Mouse (Mus musculus) intestine, embryonic 15.5 days (tissue): ENCODE measurements around the gene Sdk1. TPM values are rescaled to one million over a fixed set of nuclear protein-coding genes. Genes with fewer than 3 reads are reported as not detected.
A peak's percentile ranks its signal among the peaks of the same experiment; 100 is the strongest.

Experiments used
- ATAC-seq: fragments of 200-750 bp; cut with Nextera tagmentation; 2 replicates; pipeline ENCODE4 v1.8.0; 2017; ENCODE audit warnings: moderate TSS enrichment, moderate library complexity
- H3K27ac ChIP-seq: fragments of 300-500 bp; sonication (generic); 2 replicates; pipeline ENCODE4 v1.5.1; 2015; ENCODE audit warnings: mild to moderate bottlenecking, inconsistent platforms
- H3K27me3 ChIP-seq: fragments of 300-500 bp; sonication (generic); replicated peaks from 2 replicates; pipeline ENCODE4 v1.6.1; 2015; ENCODE audit warnings: inconsistent platforms
- H3K36me3 ChIP-seq: fragments of 300-500 bp; sonication (generic); 2 replicates; pipeline ENCODE4 v1.6.1; 2015; ENCODE audit warnings: inconsistent platforms
- H3K4me1 ChIP-seq: fragments of 300-500 bp; sonication (generic); replicated peaks from 2 replicates; pipeline ENCODE4 v1.6.1; 2015; ENCODE audit warnings: inconsistent platforms
- H3K4me2 ChIP-seq: fragments of 300-500 bp; sonication (generic); replicated peaks from 2 replicates; pipeline ENCODE4 v1.6.1; 2015; ENCODE audit warnings: mild to moderate bottlenecking, inconsistent platforms
- H3K4me3 ChIP-seq: fragments of 300-500 bp; sonication (generic); replicated peaks from 2 replicates; pipeline ENCODE4 v1.5.1; 2015; ENCODE audit warnings: inconsistent platforms
- H3K9ac ChIP-seq: fragments of 300-500 bp; sonication (generic); 2 replicates; pipeline ENCODE4 v1.6.1; 2015; ENCODE audit warnings: inconsistent platforms
- H3K9me3 ChIP-seq: fragments of 300-500 bp; sonication (generic); 2 replicates; pipeline ENCODE4 v1.6.1; 2016; ENCODE audit warnings: inconsistent platforms
- WGBS: fragments of 180-500 bp; shearing (Covaris S2); methylation state at CpG from one replicate; pipeline ENCODE4 v1.1.7; 2015; 5-methylcytosine and 5-hydroxymethylcytosine counted together
- polyA plus RNA-seq: library from polyadenylated mRNA; unstranded; fragments of >200 nt; fragmentation: Nextera tagmentation; extraction: Ambion mirVana; gene quantifications from 2 replicates; pipeline ENCODE4 v1.2.1, GENCODE M21; 2015

Gene Sdk1
- polyA plus RNA-seq, 1 experiment from 2014 or later, result 2.5 TPM

GRCm38 (mm10) chr5:142139978-142140377 is 898.7 kb downstream of the Sdk1 start:
- no peak overlapping the region for H3K27ac ChIP-seq
- H3K4me3 ChIP-seq, result no peak overlapping the region
- no peaks in the 10 kb centered on the region for H3K36me3 ChIP-seq
- H3K4me2 ChIP-seq, result no peak overlapping the region
- no peaks in the 10 kb centered on the region for H3K9me3 ChIP-seq
- ATAC-seq, result no peak
- H3K9ac ChIP-seq, result no peak overlapping the region
- WGBS, result 45% methylated on average over 7 of the region's 7 CpGs
- no peaks in the 10 kb centered on the region for H3K4me1 ChIP-seq
- H3K27me3 ChIP-seq, result no peaks in the 10 kb centered on the region

GRCm38 (mm10) chr5:142149594-142149993 is 908.3 kb downstream of the Sdk1 start:
- WGBS, result 87% methylated on average over 8 of the region's 8 CpGs
- ATAC-seq, result no peak
- Histone ChIP-seq H3K27ac (no peak overlapping the region), H3K9me3 (no peaks in the 10 kb centered on the region), H3K36me3 (no peaks in the 10 kb centered on the region), H3K4me3 (no peak overlapping the region), H3K4me2 (no peak overlapping the region), H3K9ac (no peak overlapping the region), H3K4me1 (no peaks in the 10 kb centered on the region), H3K27me3 (no peaks in the 10 kb centered on the region)

GRCm38 (mm10) chr5:142150756-142151155 is 909.5 kb downstream of the Sdk1 start:
- no peak overlapping the region for H3K4me2 ChIP-seq
- H3K9me3 ChIP-seq, result no peaks in the 10 kb centered on the region
- H3K36me3 ChIP-seq, result no peaks in the 10 kb centered on the region
- ATAC-seq, result no peak
- WGBS, result 93% methylated on average over 4 of the region's 4 CpGs
- no peak overlapping the region for H3K4me3 ChIP-seq
- H3K4me1 ChIP-seq, result no peaks in the 10 kb centered on the region
- no peak overlapping the region for H3K9ac ChIP-seq
- H3K27ac ChIP-seq, result no peak overlapping the region
- H3K27me3 ChIP-seq, result no peaks in the 10 kb centered on the region

GRCm38 (mm10) chr5:142156868-142157852 is 915.9 kb downstream of the Sdk1 start:
- Histone ChIP-seq H3K4me2 (no peak overlapping the region), H3K27me3 (no peaks in the 10 kb centered on the region), H3K27ac (no peak overlapping the region), H3K4me1 (no peaks in the 10 kb centered on the region), H3K36me3 (no peaks in the 10 kb centered on the region), H3K9ac (no peak overlapping the region), H3K9me3 (no peaks in the 10 kb centered on the region), H3K4me3 (no peak overlapping the region)
- no peak for ATAC-seq
- WGBS, result 84% methylated on average over 17 of the region's 17 CpGs

- Histone ChIP-seq H3K4me2 (no peak overlapping the region), H3K27ac (no peak overlapping the region), H3K36me3 (no peaks in the 10 kb centered on the region), H3K4me3 (no peak overlapping the region), H3K9me3 (no peaks in the 10 kb centered on the region), H3K27me3 (no peaks in the 10 kb centered on the region), H3K9ac (no peak overlapping the region), H3K4me1 (no peaks in the 10 kb centered on the region)
- 90% methylated on average over 4 of the region's 4 CpGs for WGBS
- ATAC-seq, result no peak
These were observed 922.2 kb downstream of the Sdk1 start for GRCm38 (mm10) chr5:142163483-142163882.

- Histone ChIP-seq H3K4me1 (no peaks in the 10 kb centered on the region), H3K36me3 (0 out of 2 replicates have a peak, but pooled peaks cover 4% of the 10 kb centered on the region), H3K27ac (no peak overlapping the region), H3K9me3 (no peaks in the 10 kb centered on the region), H3K4me3 (no peak overlapping the region), H3K9ac (no peak overlapping the region), H3K4me2 (no peak overlapping the region), H3K27me3 (no peaks in the 10 kb centered on the region)
- no peak for ATAC-seq
- 87% methylated on average over 4 of the region's 4 CpGs for WGBS
These were observed 932.3 kb downstream of the Sdk1 start for GRCm38 (mm10) chr5:142173636-142174035.

- peaks cover 6% of the 10 kb centered on the region; the same call in 1 of the 2 replicates for H3K4me1 ChIP-seq
- H3K4me2 ChIP-seq, result no peak overlapping the region
- H3K27ac ChIP-seq, result no peak overlapping the region
- H3K4me3 ChIP-seq, result no peak overlapping the region
- no peaks in the 10 kb centered on the region for H3K27me3 ChIP-seq
- no peak overlapping the region for H3K9ac ChIP-seq
- no peaks in the 10 kb centered on the region for H3K9me3 ChIP-seq
- H3K36me3 ChIP-seq, result 0 out of 2 replicates have a peak, but pooled peaks cover 4% of the 10 kb centered on the region
- ATAC-seq, result no peak
- 75% methylated on average over 8 of the region's 8 CpGs for WGBS
These were observed 936.9 kb downstream of the Sdk1 start for GRCm38 (mm10) chr5:142178164-142178563.

GRCm38 (mm10) chr5:142179304-142179703 is 938.0 kb downstream of the Sdk1 start:
- peaks cover 6% of the 10 kb centered on the region; the same call in 1 of the 2 replicates for H3K4me1 ChIP-seq
- 82% methylated on average over 11 of the region's 11 CpGs for WGBS
- no peak for ATAC-seq

GRCm38 (mm10) chr5:142181862-142182261 is 940.6 kb downstream of the Sdk1 start:
- no peaks in the 10 kb centered on the region for H3K9me3 ChIP-seq
- no peak overlapping the region for H3K9ac ChIP-seq
- H3K27ac ChIP-seq, result no peak overlapping the region
- no peak overlapping the region for H3K4me2 ChIP-seq
- peaks cover 6% of the 10 kb centered on the region; the same call in 1 of the 2 replicates for H3K4me1 ChIP-seq
- ATAC-seq, result peak; percentile 96
- no peaks in the 10 kb centered on the region for H3K27me3 ChIP-seq
- H3K4me3 ChIP-seq, result no peak overlapping the region
- no peaks in the 10 kb centered on the region for H3K36me3 ChIP-seq
- WGBS, result 28% methylated on average over 14 of the region's 14 CpGs

More at GRCm38 (mm10) chr5:142179304-142179703, 938.0 kb downstream of the Sdk1 start:
- H3K9ac ChIP-seq, result no peak overlapping the region
- H3K4me2 ChIP-seq, result no peak overlapping the region
- no peak overlapping the region for H3K27ac ChIP-seq
- no peak overlapping the region for H3K4me3 ChIP-seq
- 0 out of 2 replicates have a peak, but pooled peaks cover 4% of the 10 kb centered on the region for H3K36me3 ChIP-seq
- no peaks in the 10 kb centered on the region for H3K9me3 ChIP-seq
- no peaks in the 10 kb centered on the region for H3K27me3 ChIP-seq

GRCm38 (mm10) chr5:142188765-142189164 is 947.5 kb downstream of the Sdk1 start:
- no peak overlapping the region for H3K27ac ChIP-seq
- 77% methylated on average over 5 of the region's 5 CpGs for WGBS
- no peak for ATAC-seq
- H3K9ac ChIP-seq, result no peak overlapping the region
- no peaks in the 10 kb centered on the region for H3K4me1 ChIP-seq
- H3K4me3 ChIP-seq, result no peak overlapping the region
- H3K9me3 ChIP-seq, result no peaks in the 10 kb centered on the region
- H3K4me2 ChIP-seq, result no peak overlapping the region
- H3K36me3 ChIP-seq, result no peaks in the 10 kb centered on the region
- H3K27me3 ChIP-seq, result no peaks in the 10 kb centered on the region

GRCm38 (mm10) chr5:142209911-142210310 is 968.6 kb downstream of the Sdk1 start:
- no peaks in the 10 kb centered on the region for H3K27me3 ChIP-seq
- no peak overlapping the region for H3K27ac ChIP-seq
- ATAC-seq, result no peak
- H3K4me2 ChIP-seq, result no peak overlapping the region
- H3K4me3 ChIP-seq, result no peak overlapping the region
- H3K36me3 ChIP-seq, result no peaks in the 10 kb centered on the region
- H3K4me1 ChIP-seq, result no peaks in the 10 kb centered on the region
- no peak overlapping the region for H3K9ac ChIP-seq
- H3K9me3 ChIP-seq, result no peaks in the 10 kb centered on the region

GRCm38 (mm10) chr5:142212252-142212651 is 971.0 kb downstream of the Sdk1 start:
- Histone ChIP-seq H3K36me3 (no peaks in the 10 kb centered on the region), H3K9ac (no peak overlapping the region), H3K4me1 (no peaks in the 10 kb centered on the region), H3K4me2 (no peak overlapping the region), H3K9me3 (no peaks in the 10 kb centered on the region), H3K4me3 (no peak overlapping the region), H3K27ac (no peak overlapping the region), H3K27me3 (no peaks in the 10 kb centered on the region)
- WGBS, result 63% methylated on average over 11 of the region's 11 CpGs
- no peak for ATAC-seq

GRCm38 (mm10) chr5:142215981-142216380 is 974.7 kb downstream of the Sdk1 start:
- no peaks in the 10 kb centered on the region for H3K27me3 ChIP-seq
- H3K27ac ChIP-seq, result no peak overlapping the region
- WGBS, result 62% methylated on average over 5 of the region's 5 CpGs
- H3K4me2 ChIP-seq, result no peak overlapping the region
- no peak for ATAC-seq
- no peaks in the 10 kb centered on the region for H3K9me3 ChIP-seq
- no peaks in the 10 kb centered on the region for H3K36me3 ChIP-seq
- no peaks in the 10 kb centered on the region for H3K4me1 ChIP-seq
- no peak overlapping the region for H3K4me3 ChIP-seq
- H3K9ac ChIP-seq, result no peak overlapping the region
